Mouse (Mus musculus): ENCODE data around the gene Ddit4.

Ddit4 gene

DNA sequence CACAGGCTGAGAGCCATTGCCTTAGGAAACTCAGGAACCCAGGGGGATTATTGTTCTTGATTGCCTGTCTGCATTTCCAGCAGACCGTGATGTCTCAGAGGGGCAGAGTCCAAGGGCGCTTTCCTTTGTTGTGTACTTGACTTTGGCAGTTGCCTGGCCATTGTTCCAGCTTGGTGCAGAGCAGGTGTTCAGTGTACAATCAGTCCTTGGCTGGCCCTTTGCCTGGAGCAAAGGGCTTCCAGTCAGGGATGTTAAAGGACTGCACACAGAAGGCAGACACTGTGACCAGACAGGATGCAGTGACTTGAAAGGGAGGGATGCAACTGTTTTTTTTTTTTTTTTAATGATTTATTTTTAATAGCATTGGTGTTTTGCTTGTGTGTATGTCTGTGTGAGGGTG is 20.9 kb upstream of the Ddit4 start:
- no peak for DNase-seq (ENCODE audit: low read depth, low spot score)

DNA sequence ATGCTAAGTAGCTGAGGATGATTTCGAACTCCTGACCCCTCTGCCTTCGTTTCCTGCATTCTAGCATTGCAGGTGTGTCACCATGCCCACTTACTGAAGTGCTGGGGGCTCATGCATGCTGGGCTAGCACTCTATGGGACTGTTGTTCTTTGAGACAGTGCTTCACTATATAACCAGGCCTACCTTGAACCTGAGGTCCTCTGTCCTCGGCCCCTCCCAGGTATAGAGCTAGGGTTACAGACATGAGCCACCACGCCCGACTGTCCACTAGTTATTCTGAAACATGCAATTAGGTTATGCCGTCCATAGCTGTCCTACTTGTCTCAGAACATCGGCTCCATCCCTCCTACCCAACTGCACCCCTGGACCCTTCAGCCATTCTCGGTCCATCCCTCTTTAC is 20.2 kb upstream of the Ddit4 start:
- DNase-seq (ENCODE audit: low read depth, low spot score), result no peak

GRCm38 (mm10) chr10:59970450-59971062 is 18.9 kb upstream of the Ddit4 start:
- DNase-seq (ENCODE audit: low read depth, low spot score), result no peak

DNA sequence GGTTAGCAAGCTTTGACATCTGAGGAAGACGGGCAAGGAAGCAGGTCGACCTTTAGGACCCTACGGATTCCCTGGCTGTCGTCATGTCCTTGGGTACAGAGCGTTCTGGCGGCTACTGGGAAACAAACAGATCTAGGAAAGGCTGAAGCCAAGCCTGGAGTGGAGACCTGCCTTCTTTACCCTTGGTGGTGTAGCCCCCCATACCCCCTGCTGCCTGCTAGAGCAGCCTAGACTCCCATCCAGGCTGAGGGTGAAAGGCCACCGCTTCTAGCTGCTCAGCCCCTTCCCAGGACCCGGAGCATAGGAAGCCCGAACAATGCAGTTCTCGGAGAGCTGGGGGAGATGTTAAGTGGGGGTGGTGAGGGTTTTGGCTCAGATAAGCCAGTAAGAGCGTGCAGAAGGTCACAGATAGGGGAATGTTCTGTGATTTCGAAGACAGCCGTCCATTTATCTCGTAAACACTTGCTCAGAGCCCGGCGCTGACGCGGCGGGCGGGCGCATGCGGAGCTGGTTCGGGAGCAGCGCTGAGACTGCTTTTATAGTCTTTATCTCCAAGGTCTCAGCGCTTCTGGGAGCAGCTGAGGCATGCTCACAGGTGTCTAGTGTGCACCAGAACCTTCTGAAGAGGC is 18.3 kb upstream of the Ddit4 start:
- peak; percentile 72 for DNase-seq (ENCODE audit: low read depth, low spot score)

GRCm38 (mm10) chr10:59967309-59967942 is 15.8 kb upstream of the Ddit4 start:
- DNase-seq (ENCODE audit: low read depth, low spot score), result no peak

DNA sequence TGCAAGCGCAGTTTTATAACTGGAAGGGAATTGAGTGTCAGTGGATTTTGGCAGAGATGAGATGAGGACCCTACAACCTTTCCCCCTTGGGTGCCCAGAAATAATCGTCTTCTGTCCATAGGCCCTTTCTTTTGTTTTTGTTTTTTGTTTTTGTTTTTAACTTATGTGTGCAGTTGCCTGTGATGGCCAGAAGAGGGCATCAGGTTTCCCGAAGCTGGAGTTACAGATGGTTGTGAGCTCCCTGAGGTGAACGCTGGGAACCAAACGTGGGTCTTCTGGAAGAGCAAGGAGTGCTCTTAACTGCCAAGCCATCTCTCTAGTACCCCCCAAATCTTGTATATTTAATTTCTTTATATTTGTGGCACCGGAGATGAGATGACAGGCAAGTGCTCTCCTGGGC is 15.1 kb upstream of the Ddit4 start:
- no peak for DNase-seq (ENCODE audit: low read depth, low spot score)

DNA sequence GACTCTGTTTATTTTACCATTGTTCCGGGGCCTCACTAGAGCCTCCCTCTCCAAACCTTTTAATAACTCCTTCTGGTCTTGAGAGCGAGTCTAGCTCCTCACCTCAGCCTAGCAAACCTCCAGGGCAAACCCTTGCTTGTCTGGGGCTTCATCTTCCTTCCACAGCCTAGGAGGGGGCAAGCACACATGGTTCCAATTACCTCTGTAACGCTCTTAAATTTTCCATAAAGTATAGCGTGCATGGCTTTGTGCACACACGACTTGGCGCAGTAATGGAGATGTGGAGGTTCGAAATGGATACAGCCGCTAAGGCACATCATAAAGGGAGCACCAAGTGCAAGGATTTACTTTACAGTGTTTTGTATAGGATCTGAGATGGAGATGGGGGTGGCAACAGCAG is 14.2 kb upstream of the Ddit4 start:
- DNase-seq (ENCODE audit: low read depth, low spot score), result peak; percentile 78

DNA sequence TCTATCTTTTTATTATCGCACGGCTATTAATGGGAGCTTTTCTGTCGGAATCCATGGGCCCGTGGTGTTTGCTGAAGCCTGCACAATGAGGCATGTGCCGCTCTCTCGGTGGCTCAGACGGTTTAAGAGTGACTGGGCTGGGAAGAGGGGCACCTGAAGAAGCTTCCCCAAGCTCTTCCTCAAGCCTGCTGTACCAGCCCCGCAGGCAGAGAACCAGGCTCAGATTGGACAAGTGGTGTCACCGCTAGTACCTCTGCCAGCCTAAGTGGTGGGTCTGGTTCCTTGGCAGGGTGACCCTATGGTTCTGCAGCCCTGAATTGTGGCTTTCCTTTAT is 13.7 kb upstream of the Ddit4 start:
- no peak for DNase-seq (ENCODE audit: low read depth, low spot score)

DNA sequence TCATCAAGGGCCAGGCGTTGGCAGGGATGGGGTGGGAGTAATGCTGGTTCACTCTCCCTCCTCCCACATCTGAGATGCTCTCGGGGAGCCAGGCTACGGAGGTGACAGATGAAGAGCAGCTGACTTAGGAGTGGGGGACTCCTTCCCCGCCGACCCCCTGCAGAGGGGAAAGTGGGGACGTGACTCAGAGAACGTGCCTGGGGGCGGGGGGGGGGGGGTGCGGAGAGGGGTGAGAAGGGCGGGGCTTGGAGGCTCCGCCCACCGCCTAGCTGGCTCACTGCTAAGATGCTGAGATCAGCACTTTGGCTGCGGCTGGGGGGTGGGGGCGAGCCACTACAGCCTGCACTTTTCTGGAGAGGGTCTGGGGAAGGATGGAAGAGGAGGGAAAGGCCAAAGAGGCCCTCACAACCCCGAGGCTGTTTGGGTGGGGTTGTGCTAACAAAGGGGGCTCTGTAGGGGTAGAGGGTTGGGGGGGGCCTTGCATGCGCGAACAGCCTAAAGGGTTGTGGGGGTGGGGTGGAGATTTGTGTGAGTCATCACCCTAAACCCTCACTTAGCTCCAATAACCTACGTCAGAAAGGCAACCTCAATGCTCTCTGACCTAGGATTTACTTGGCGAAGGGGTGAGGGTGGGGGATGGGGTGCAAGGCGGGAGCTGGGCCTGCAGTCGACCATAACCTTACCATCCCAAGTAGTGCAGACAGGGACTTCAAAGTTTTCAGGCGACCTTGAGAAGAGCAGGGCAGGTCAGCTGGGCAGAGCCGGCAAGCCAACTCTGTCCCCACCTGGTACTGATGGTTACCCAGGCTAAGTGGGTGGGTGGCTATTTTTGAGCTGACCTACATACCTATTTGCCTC is 13.1 kb upstream of the Ddit4 start:
- peak; percentile 77 for DNase-seq (ENCODE audit: low read depth, low spot score)

DNA sequence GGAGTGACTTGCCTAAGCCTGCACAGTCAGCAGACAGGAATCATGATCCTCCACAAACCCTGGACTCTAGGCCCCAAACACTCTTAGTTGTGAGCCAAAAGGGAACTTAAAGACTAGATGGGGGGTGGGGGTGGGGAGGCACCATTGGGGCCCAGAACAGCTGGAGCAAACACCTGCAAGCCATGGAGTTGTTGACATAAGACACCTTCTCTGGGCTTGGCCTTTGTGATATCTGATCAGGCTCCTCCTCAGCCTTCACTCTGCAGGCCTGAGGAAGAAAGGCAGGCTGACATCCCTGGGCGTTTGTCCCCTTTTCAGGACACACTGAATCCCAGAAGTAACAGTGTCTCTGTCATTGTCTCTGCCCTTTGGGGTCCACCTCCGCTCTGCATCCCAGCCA is 12.0 kb upstream of the Ddit4 start:
- DNase-seq (ENCODE audit: low read depth, low spot score), result no peak

DNA sequence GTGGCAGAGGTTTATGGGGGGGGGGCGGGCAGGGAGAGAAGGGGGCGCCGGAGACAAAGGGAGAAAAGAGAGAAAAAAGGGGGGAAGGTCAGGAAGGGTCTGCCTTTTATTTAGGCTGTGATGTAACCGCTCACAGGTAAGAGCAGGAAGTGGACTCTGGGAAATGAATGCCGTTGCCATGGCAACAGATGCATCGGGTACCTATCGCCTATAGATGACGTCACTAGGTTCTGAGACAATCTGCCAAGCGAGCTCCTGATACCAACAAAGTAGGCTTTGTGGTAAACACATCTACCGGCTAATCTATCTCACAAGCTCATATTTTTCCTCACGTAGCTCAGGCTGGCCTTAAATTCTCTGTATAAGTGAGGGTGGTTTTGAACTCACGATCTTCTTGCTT is 7.9 kb upstream of the Ddit4 start:
- DNase-seq (ENCODE audit: low read depth, low spot score), result no peak

DNA sequence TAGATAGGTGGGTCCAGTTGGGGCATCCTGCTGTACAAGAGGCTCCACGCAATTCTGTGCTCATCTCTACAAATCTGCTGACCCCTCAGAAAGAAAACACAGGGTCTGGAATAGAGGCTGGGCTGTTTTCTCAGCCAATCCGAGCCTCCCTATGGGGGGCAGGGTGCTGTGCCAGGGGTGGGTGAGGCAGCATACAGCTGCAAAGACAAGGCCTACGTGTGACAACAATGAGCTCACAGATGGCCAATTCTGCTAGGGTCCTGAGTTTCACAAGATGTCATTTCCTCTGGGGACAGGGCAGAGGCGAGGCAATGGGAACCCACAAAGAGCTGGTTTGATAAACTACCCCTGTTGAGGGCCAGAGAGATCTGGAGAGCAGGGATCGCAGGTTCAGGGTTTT is 6.8 kb upstream of the Ddit4 start:
- no peak for DNase-seq (ENCODE audit: low read depth, low spot score)

GRCm38 (mm10) chr10:59957171-59958149 is 5.8 kb upstream of the Ddit4 start:
- DNase-seq (ENCODE audit: low read depth, low spot score), result no peak

GRCm38 (mm10) chr10:59956681-59957080 is 5.0 kb upstream of the Ddit4 start:
- DNase-seq (ENCODE audit: low read depth, low spot score), result no peak

- DNase-seq (ENCODE audit: low read depth, low spot score), result no peak
Measured at GRCm38 (mm10) chr10:59953564-59954039, 2.0 kb upstream of the Ddit4 start.

DNA sequence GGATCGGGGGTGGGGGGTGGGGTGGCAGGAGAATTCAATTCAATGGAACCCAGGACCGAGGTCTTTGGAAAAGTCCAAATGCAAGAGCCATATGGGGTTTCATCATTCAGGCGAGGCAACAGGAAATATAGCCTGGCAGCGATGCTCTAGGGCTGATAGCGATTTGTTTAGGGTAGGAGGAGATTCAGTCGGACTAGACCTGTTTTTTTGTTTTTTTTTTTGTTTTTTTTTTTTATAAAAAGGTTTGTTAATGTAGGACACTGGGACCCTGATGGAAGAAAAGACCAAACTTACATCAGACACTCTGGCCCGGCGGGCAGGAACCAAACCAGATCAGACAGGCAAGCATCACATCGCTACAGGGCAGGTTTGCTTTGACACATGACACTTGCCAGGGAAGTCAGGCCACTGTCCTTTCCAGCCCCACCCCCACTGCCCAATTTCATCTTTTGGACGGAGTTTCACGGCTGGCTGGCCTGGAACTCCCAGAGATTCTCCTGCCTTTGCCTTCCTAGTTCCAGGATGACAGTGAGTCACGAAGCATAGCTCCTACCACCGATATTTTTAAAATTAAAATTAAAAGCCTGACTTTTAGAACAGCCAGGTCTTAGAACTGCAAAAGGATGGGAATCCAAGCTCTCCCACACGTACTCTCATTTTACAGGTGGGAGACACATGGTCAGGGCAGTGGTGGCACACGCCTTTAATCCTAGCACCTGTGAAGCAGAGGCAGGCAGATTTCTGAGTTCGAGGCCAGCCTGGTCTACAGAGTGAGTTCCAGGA is 1.3 kb upstream of the Ddit4 start:
- no peak for DNase-seq (ENCODE audit: low read depth, low spot score)

DNA sequence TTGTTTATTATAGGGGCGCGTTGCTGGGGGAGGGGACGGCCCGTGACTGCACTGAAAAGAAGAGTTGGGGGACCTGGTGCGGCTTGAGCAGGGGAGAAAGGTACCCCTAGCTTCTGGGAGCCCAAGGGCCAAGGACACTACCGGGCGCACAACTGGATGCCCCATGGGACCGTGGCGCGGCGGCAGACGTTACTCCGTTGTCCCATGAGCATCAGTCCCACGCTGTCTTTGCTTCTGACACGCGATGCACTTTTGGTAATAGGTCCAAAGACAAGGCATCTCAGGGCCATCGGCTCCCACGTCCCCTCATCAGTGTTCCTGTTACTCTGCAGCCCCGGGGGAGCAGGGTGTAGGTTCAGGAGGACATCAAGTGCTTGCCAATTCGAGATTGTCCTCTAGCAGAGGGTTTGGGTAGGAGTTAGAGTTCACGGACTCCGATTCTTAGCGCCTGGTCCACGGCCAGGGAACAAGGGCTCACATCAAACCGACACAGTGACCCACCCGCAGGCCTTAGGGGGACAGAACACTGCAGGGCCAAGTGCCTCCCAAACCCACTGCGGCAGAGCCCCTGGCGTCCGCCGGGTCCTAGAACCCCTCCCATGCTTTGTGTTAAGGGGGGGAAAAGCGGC is 632 bp upstream of the Ddit4 start:
- DNase-seq (ENCODE audit: low read depth, low spot score), result peak; percentile 72

DNA sequence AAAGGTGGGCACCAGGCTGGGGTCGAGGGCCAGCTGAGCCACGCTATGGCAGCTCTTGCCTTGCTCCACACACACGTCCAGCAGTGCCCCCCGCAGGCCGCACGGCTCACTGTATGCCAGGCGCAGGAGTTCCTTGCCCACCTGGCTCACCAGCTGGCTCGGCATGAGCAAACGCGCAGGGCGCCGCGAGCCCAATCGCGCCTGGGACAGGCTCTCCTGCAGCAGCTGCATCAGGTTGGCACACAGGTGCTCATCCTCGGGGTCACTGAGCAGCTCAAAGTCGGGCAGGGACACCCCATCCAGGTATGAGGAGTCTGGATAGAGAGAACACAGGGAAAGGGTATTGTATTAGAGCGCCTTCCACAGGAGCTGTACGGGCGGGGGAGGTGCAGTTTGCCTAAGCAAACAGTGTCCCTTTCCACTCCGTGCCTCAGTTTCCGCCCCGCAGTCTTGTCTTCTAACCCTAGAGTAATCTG is 880 bp downstream of the Ddit4 start:
- DNase-seq (ENCODE audit: low read depth, low spot score), result peak; percentile 63

- DNase-seq (ENCODE audit: low read depth, low spot score), result no peak
Measured at GRCm38 (mm10) chr10:59949783-59950605, 1.6 kb downstream of the Ddit4 start.

Measured in forelimb bud, embryonic 11.5 days (tissue).